Mouse (Mus musculus) urinary bladder, adult 2 months (tissue): ENCODE results near the gene Ccnk. TPM values are rescaled to one million over a fixed set of nuclear protein-coding genes. Genes with fewer than 3 reads are reported as not detected.

Experiments used
- DNase-seq: peaks from one replicate; pipeline ENCODE4 v3.0.0; 2022; ENCODE audit warnings: low spot score
- polyA plus RNA-seq: library from polyadenylated mRNA; depleted of rRNA; stranded (reverse); fragments of >200 nt; gene quantifications from 2 replicates; pipeline ENCODE4 v1.2.3, GENCODE M21; 2012; rRNA removed

Ccnk gene
- polyA plus RNA-seq, result 13.0 and 22.9 TPM in 2 replicates

DNA sequence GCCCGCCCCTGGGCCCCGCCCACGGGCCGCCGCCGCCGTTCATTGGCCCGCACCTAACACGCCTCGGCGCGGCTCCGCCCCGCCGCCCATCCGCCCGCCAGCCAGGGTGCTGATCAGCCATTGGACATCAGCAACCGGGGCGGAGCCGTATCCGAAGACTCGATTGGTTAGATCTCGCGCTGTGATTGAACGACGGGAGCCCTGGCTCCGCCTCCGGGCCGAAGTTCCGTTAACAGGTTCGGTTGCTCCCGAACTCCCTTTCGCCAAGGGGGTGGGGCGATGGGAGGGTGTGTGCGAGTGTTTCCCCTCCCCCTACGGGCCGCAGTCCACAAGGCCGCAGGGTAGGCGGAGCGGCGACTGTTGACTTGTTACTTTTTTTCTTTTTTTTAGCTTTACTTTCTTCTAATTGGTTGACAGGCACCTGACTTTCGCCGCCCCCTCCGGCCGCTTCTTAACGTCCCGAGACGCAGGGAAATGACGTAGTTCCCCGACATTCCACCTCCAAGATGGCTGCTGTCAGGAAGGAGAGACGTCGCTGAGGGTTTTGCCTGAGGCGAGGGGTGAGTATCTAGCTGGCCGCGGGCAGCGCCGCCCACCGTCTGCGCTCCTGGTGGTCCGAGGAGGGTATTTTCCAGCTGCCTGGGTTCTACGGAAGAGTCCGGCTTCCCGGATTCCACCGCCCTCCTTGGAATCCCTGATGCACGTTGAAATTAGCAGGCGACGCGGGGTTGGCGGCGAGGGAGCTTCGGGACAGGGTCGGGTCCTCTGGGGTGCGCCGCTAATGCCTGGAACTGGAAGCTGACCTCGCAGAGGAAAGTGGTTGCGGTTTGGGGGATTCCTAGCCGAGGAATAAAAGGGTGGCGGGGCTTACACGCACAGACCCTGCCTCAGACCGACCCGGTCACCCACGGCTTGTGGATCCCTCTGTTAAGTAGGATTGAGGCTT, at the start of gene Ccnk:
Gene Ccnk (plus strand): TSS at position 259 of the 946 bp plus-strand sequence.
- peak; percentile 92 for DNase-seq

DNA sequence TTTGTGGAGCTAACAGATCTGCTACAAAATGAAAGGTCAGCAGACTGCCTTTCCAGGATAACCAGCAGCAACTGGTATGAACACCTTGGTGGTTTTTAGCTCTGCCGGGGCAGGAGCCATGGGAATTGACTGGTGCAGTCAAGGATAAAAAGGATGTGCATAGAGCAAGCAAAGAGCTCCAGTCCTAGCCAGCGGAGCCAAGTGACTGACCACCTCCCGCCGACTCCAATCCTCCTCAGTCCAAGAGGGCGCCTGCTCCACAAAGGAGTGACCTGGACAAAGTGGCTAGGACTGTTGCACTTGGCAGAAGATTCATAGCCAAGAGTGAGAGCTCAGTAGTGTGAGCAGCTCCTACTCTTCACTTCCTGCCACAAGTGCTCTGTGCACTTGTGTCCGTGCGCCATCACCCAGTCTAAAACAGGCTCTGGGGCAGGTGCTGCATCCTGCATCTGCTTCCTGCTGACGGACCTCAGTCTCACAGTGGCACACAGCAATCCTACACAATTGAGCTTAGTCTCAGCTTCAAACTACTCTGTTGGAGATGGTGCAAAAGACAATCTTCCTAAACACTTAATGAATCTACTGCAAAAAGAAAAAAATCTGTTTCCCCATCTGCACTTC, 46.8 kb upstream of the Ccnk start:
- DNase-seq, result no peak

GRCm38 (mm10) chr12:108133181-108133580, 46.2 kb upstream of the Ccnk start:
- no peak for DNase-seq

DNA sequence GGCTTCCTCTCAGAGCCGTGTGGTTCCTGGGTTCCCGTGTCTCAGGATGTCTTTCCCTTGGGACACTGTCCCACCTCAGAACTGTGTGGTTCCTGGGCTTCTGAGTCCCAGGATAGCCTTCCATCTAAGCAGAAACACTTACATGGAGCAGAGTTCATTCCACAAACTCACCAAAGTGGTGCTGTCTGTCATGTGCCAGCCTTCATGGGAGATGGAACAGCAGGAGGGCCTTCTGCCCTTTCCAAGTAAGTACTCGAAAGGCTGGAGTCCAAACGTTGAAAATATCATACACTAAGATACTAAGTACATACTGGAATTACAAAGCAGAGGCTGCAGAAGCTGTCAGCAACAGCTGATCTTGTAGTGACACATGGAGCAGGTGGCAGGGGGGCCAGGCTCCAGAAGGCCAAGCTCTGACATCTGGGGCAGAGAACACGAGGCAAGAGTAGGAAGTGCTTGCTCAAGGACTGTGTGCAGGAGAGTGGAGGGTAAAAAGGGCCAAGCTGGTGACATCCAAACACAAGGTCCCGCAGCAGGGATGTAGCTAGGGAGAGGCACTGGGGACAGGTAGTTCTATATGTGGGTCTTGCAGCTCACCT, 43.7 kb upstream of the Ccnk start:
- no peak for DNase-seq

- no peak for DNase-seq
These were observed 35.5 kb upstream of the Ccnk start for GRCm38 (mm10) chr12:108143624-108144498.

DNA sequence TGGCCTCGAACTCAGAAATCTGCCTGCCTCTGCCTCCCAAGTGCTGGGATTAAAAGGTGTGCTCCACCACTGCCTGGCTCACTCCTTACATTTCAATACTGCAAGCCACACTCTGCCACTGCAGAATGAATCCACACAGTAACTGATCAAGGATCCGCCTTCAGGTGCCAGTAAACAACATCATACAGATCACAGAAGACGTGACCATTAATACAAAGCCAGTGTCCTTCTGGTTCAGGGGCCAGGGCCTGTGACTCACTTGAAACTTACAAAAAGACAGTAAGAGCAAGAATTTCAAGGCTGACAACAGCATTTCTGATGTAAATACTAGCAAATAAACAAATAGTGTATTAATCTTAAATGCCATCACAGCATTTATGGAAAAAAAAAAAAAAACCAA, 34.2 kb upstream of the Ccnk start:
- DNase-seq, result no peak

- no peak for DNase-seq
These were observed 29.6 kb upstream of the Ccnk start for GRCm38 (mm10) chr12:108149764-108150163.

DNA sequence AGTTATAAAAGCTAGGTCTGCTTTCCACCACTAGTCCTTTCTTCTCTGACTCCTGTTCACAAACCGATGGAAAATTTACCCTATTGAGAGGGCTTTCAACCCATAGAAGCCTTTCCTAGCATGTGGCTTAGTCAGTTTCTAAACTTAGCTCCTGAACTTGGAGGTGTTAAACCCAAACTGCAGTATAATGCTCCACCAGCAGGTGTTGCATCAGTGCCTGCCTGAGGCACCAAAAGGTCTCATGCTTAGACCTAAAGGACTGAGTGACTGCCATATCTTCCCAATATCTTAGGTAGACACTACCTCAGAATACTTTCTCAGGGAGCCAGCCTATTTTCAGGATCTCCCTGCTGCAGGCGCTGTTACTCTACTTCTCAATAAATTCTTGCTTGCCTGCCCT, 26.6 kb upstream of the Ccnk start:
- DNase-seq, result no peak

DNA sequence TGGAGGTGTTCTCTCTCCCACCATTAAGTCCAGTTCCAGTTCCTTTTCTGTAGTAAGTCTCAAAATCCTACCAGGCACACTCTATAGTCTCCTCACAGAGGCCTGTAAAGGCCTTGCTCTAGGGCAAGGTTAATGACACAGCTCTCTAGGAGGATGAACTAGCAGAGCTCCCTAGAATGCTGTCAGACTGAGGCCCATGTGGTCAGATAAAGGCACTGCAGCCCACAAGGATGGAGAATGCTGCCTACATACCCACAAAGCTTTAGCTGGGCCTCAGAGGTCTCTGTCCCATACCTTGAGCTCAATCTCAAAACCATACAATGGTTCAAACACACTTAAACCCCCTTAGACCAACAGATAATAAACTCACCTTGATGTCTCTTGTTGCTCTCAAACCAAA, 19.5 kb upstream of the Ccnk start:
- no peak for DNase-seq

DNA sequence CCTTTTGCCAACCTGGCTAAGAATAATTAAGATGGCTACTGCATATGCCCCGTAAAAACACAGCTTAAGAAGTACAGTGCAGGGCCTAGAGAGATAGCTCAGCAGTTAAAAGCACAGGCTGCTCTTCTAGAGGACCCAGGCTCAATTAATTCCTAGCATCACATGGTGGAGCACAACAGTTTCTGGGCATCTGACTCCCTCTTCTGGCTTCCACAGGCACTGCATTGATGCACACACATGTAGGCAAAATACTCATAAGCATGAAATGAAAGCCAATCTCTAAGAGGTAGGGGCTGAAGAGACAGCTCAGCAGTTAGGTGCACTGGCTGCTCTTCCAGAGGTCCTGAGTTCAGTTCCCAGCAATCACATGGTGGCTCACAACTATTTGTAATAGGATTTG, 17.3 kb upstream of the Ccnk start:
- no peak for DNase-seq

- DNase-seq, result no peak
These were observed 15.7 kb upstream of the Ccnk start for GRCm38 (mm10) chr12:108163706-108164105.

GRCm38 (mm10) chr12:108168909-108169308, 10.5 kb upstream of the Ccnk start:
- DNase-seq, result no peak

DNA sequence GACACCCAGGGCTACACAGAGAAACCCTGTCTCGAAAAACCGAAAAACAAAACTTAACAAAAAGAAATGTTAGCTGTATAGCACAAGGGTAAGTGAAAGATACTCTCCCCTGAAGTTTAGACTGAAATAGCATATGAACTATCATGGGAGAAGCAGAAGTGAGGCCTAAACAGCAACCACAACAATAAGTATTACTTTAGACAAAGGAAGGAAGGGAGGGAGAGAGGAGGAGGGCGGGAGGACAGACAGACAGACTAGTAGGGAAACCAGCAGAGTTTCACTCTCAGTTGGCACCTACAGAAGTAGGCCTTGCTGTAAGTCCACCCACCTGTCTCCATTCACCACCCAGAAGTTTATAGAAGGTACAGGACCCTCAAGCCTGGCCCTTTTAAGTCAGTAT, 8.9 kb upstream of the Ccnk start:
- no peak for DNase-seq

DNA sequence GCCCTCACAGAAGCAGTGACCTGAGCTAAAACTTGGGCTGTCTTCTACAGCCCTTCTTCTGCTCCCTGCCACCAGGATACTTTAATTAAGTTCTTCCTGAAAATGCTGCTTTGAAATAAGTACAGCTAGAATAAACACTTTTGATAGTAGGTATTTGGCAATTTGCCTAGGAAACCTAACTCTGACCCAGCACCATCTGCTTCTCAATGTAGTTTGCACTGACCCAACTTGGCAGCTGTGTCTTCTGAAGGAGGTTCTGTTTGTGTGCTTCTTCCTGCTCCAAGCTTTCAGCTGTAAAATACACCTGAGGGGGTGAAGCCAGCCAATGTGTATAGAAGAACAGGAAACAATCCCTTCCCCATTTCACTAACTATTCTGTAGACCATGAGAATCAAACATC, 8.0 kb upstream of the Ccnk start:
- DNase-seq, result no peak

GRCm38 (mm10) chr12:108172639-108173038, 6.7 kb upstream of the Ccnk start:
- DNase-seq, result no peak

- DNase-seq, result no peak
These were observed 4.5 kb upstream of the Ccnk start for GRCm38 (mm10) chr12:108174606-108175505.

DNA sequence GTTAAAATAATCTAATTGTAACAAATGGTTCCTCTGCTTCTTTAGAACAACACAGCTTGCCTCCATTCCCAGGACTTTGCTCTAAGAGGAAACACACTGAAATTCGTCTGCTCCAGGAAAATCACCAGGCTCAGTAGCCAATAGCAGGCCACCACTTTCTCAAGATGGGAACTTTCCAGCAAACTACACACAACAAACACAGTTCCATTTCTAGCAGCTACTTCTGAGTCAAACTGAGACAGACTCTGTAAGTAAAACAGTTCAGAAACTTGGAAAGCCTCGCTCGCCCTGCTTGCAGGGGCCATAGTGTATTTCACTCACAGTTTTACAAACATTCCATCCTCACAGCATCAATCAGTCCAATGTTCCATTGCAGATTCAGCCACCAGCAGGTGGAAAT, 3.0 kb upstream of the Ccnk start:
- no peak for DNase-seq

DNA sequence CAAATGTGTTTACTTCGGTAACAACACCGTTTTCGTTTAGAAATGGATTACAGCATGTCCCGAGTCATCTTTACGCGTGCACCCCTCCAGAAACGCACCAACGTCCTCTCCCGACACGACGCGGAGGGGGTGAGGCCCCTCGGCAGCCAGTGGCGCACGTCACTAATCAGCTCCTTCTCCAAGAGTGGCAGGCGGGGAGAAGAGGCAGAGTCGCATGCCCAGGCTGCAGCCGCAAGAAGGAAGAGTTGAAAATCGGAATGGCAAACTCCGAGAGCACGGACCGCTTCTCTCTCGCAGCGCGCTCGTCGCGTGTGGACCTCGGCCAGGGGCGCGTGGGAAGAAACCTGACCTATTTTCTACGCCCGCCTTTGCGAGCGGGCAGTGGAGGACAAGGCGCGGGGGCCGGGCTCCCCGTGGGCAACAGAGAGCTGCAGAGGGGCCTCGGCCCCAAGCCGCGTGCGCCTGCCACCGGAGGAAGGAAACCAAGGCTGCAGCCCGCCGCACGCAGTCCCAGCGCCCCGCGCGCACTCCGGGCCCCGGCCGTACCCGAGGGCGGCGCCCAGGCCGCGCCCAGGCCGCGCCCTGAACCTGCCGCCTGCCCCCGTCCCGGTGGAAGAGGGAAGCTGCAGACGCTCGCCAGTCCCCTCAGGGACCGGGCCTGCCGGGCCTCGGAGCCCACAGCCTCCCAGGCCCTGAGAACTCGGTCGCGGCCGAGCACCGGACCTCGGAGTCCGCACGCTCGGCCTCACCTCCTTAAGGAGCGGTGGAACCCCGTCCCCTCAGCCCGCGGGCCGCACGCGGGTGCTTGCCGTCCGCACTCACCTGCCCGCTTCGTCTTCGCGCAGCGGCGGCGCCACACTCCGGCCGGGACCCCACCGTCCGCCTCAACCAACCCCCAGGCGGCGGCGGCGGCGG, 791 bp upstream of the Ccnk start:
- peak; percentile 60 for DNase-seq

DNA sequence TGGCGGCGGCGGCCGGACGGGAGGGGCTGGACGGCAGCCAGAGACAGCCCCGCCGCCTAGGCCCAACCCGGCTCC, 296 bp upstream of the Ccnk start, which contains the start of gene Setd3:
Gene Setd3 (minus strand): TSS at position 69 of the 75 bp plus-strand sequence.
- DNase-seq, result no peak

GRCm38 (mm10) chr12:108181716-108182115, 2.3 kb downstream of the Ccnk start:
- no peak for DNase-seq
